Mouse (Mus musculus) hindbrain, embryonic 11.5 days (tissue): ENCODE results near the gene Olfr145. TPM values are rescaled to one million over a fixed set of nuclear protein-coding genes. Genes with fewer than 3 reads are reported as not detected.

Experiments used
- ATAC-seq: fragments of 200-750 bp; cut with Nextera tagmentation; 2 replicates; pipeline ENCODE4 v1.8.0; 2017; ENCODE audit warnings: mild to moderate bottlenecking, moderate TSS enrichment, moderate library complexity; ENCODE audit not compliant: low FRiP score
- DNase-seq: peaks from one replicate; pipeline ENCODE4 v3.0.0-alpha.2; 2015; ENCODE audit warnings: low spot score
- H3K27ac ChIP-seq: fragments of 300-500 bp; sonication (generic); 2 replicates; pipeline ENCODE4 v1.5.1; 2014; ENCODE audit warnings: mild to moderate bottlenecking, low read depth, low read length
- H3K27me3 ChIP-seq: fragments of 300-500 bp; sonication (generic); 2 replicates; pipeline ENCODE4 v1.6.1; 2014; ENCODE audit warnings: mild to moderate bottlenecking, low read length, moderate library complexity, mixed read lengths; ENCODE audit not compliant: control insufficient read depth, insufficient read depth
- H3K36me3 ChIP-seq: fragments of 300-500 bp; sonication (generic); 2 replicates; pipeline ENCODE4 v1.6.1; 2014; ENCODE audit warnings: mild to moderate bottlenecking, low read length, moderate library complexity, mixed read lengths; ENCODE audit not compliant: control insufficient read depth, insufficient read depth
- H3K4me1 ChIP-seq: fragments of 300-500 bp; sonication (generic); replicated peaks from 2 replicates; pipeline ENCODE4 v1.6.1; 2014; ENCODE audit warnings: low read length, mixed read lengths; ENCODE audit not compliant: control insufficient read depth, insufficient read depth
- H3K4me2 ChIP-seq: fragments of 300-500 bp; sonication (generic); replicated peaks from 2 replicates; pipeline ENCODE4 v1.6.1; 2014; ENCODE audit warnings: mild to moderate bottlenecking, low read depth, low read length
- H3K4me3 ChIP-seq: fragments of 300-500 bp; sonication (generic); 2 replicates; pipeline ENCODE4 v1.5.1; 2014; ENCODE audit warnings: low read depth, low read length
- H3K9ac ChIP-seq: fragments of 300-500 bp; sonication (generic); 2 replicates; pipeline ENCODE4 v1.6.1; 2014; ENCODE audit warnings: low read depth, low read length
- H3K9me3 ChIP-seq: fragments of 300-500 bp; sonication (generic); 2 replicates; pipeline ENCODE4 v1.6.1; 2016; ENCODE audit warnings: low read length; ENCODE audit not compliant: control insufficient read depth
- WGBS: fragments of 180-500 bp; shearing (Covaris S2); extraction: QIAGEN DNeasy Blood & Tissue Kit; methylation state at CpG from one replicate; pipeline ENCODE4 v1.1.7; 2014; 5-methylcytosine and 5-hydroxymethylcytosine counted together
- polyA plus RNA-seq: library from polyadenylated mRNA; unstranded; fragments of >200 nt; fragmentation: Nextera tagmentation; extraction: Ambion mirVana; gene quantifications from 2 replicates; pipeline ENCODE4 v1.2.1, GENCODE M21; 2014

Olfr145 gene
- polyA plus RNA-seq, 1 experiment from 2014 or later: not detected

DNA sequence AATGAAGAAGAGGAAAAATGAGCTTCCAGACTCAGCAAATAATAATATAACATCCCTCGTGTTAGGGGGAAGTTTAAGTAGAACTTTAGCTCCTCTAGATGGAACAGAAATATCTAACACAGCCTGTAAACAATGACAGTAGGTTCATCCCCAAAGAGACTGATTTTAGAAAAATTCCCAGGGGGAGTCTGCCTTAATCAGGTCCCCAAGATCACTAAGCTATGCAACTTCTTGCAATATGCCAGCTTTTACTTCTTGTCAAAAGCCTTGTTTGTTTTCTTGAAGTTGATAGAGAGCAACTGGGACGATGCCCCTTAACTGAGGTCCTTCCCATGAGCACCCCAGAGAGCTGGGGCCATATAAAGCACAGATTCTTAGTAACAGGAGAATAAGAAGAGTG, 21.0 kb downstream of the Olfr145 start, which contains the start of gene Olfr878:
TSS of gene Olfr878 (plus strand) at position 301 of the 400 bp plus-strand sequence.
- Histone ChIP-seq H3K9me3 (no peaks in the 10 kb centered on the region), H3K4me1 (no peaks in the 10 kb centered on the region), H3K27ac (no peak within 1 kb of the TSS), H3K36me3 (no peaks in the 10 kb centered on the region), H3K4me2 (no peak within 1 kb of the TSS), H3K9ac (no peak within 1 kb of the TSS), H3K4me3 (no peak within 1 kb of the TSS), H3K27me3 (no peaks in the 10 kb centered on the region)
- DNase-seq (no peak), ATAC-seq (no peak)
- 79% methylated on average over 2 of the region's 2 CpGs for WGBS

DNA sequence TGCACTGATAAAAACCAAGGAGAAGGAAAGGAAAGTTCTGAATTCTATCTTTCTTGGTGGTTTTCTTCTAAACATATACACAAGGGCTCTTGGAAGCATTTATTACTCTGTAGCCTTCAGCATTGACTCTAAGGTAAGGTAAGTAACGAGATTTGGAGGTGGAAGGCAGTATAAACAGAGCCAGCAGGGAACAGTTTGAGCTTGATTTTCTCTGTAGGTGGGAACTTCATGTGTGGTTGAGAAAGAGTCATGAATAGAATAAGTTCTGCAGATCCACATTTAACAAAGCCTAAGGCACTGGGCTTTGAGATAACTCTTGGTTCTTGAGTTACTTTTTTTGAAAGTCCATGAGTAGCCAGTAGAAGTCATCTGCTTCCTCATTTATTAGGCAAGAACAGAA, 21.5 kb downstream of the Olfr145 start:
- H3K36me3 ChIP-seq: no peaks in the 10 kb centered on the region
- H3K27me3 ChIP-seq: no peaks in the 10 kb centered on the region
- no peaks in the 10 kb centered on the region for H3K4me1 ChIP-seq
- no peak overlapping the region for H3K27ac ChIP-seq
- 59% methylated on average over 1 of the region's 1 CpGs for WGBS
- DNase-seq (no peak), ATAC-seq (no peak)
- no peaks in the 10 kb centered on the region for H3K9me3 ChIP-seq
- no peak overlapping the region for H3K4me3 ChIP-seq
- H3K9ac ChIP-seq: no peak overlapping the region
- H3K4me2 ChIP-seq: no peak overlapping the region

DNA sequence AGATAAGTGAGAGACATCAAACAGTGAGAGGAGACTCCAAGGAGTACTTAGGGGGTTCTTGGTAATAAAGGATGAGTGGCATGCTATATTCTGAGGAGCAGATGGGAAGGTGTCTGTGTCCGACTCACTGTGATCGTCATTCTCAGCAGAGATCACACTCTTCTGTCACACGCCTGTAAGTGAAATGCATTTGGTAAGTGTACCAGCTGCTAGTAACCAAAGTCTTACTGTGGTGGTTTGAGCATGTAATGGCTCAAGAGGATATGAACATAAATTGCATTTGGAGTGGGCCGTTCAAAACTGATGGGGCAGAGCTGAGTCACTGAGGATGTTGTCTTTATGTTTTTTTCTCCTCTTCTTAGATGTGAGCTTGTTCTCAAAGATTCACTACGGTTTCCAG, 27.7 kb downstream of the Olfr145 start:
- no peak overlapping the region for H3K4me3 ChIP-seq
- H3K9ac ChIP-seq: no peak overlapping the region
- no peaks in the 10 kb centered on the region for H3K36me3 ChIP-seq
- DNase-seq: no peak
- no peak for ATAC-seq
- H3K27me3 ChIP-seq: no peaks in the 10 kb centered on the region
- no peak overlapping the region for H3K27ac ChIP-seq
- H3K9me3 ChIP-seq: no peaks in the 10 kb centered on the region
- WGBS: 90% methylated on average over 5 of the region's 5 CpGs
- H3K4me1 ChIP-seq: no peaks in the 10 kb centered on the region
- H3K4me2 ChIP-seq: no peak overlapping the region

DNA sequence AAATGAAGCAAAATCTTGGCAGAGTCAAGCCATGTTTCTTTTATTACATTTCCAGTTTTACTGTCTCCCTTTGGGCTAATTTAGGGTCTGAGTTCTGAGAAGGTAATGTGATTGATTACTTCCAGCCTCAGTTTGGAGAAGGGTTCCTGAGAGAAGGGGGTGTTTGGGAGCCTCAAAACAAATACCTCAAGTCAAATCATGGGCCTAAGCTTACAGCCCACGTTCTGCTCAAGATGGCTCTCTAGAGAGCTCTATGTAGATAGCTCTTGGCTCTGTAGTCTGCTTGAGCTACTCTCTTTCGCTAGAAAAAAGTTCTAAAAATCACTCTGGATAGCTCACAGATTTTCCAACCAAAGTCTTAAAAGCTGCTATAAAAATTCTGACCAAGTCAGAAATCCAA, 28.9 kb downstream of the Olfr145 start:
- H3K9ac ChIP-seq: no peak overlapping the region
- no peak overlapping the region for H3K4me2 ChIP-seq
- 69% methylated on average over 2 of the region's 2 CpGs for WGBS
- no peak overlapping the region for H3K27ac ChIP-seq
- DNase-seq: no peak
- no peaks in the 10 kb centered on the region for H3K27me3 ChIP-seq
- H3K9me3 ChIP-seq: no peaks in the 10 kb centered on the region
- no peaks in the 10 kb centered on the region for H3K36me3 ChIP-seq
- ATAC-seq: no peak
- no peaks in the 10 kb centered on the region for H3K4me1 ChIP-seq
- H3K4me3 ChIP-seq: no peak overlapping the region

DNA sequence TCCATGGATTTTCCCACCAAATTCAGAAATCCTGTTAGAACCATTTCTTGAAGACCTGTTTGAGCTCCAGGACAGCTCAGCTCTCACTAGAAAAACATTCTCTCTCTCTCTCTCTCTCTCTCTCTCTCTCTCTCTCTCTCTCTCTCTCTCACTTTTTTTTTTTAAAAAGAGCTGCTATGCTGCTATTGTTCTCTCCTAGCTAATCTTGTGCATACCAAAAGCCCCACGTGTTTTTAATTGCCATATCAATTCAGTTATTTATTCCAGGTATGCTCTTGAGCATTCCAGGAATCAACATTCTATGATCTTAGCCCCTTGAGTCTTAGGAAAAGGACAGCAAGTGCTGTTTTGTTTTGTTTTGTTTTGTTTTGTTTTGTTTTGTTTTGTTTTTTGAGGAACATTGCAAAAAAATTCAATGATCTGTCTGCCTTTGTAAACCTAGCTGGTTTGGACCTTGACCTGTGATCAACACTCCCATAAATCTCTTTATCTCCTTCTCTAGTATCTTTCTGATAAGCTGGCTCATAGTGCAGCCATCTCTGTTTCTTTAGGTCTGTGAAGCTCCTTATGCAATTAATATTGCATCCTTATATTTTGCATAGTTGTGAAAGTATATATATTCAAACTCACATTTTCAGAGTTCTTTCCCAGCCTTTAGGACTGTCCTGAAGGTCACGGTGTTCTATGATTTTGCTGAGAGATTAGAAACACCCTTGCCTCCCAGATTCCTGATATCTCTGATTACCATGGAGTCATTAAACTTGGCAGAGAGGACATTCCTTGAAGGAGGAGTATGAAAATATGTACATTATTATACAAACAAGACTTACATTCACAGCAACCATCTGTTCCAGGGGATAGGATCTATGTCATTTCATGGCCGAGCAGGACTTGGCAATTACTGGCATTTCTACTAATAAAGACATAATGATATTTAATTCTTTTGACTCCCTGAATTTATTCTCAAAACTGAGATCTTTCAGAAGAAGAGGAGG, 29.8 kb downstream of the Olfr145 start:
- WGBS: 75% methylated on average over 3 of the region's 3 CpGs
- Histone ChIP-seq H3K9me3 (no peaks in the 10 kb centered on the region), H3K4me3 (no peak overlapping the region), H3K9ac (no peak overlapping the region), H3K4me2 (no peak overlapping the region), H3K4me1 (no peaks in the 10 kb centered on the region), H3K36me3 (no peaks in the 10 kb centered on the region), H3K27ac (no peak overlapping the region), H3K27me3 (no peaks in the 10 kb centered on the region)
- no peak for DNase-seq
- ATAC-seq: no peak

DNA sequence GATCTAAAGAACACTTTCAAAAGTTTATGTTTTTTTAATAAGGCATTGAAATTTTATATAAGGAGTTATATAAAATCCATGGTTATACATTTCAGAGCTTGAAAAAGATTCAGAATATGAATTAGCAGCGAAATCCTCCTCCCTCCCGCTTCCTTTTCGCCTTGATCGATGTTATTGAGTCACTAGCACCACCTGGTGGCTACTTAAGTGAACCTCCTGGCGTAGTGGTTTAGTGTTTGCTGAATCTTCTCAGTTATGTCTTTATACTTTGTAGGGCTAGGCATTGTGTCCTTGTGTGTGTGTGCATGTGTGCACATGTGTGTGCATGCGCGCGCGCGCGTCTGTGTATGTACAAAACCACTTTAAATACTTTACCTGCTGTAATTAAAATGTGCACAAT, 36.0 kb downstream of the Olfr145 start:
- ATAC-seq: peak; percentile 82

DNA sequence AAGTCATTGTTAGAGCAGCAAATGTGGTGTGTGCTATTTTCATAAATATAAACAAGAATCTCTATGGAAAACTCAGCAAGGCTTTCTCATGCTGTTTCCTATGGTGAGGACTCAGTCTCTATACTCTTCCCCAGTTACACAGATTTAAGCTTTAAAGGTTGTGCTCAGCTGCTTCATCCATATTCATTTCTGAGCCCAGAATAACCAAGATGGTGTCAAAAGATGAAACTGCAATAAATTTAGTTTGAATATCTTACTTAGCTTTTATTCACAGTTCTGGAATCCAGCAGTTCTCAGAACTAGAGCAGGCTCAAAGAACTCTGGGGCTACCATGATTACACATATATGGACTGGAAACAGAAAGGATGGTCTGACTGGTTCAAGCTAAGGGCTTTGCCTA, 37.6 kb downstream of the Olfr145 start:
- H3K4me2 ChIP-seq: no peak overlapping the region
- H3K9me3 ChIP-seq: no peaks in the 10 kb centered on the region
- H3K4me3 ChIP-seq: no peak overlapping the region
- no peaks in the 10 kb centered on the region for H3K27me3 ChIP-seq
- H3K9ac ChIP-seq: no peak overlapping the region
- DNase-seq (no peak), ATAC-seq (no peak)
- H3K4me1 ChIP-seq: no peaks in the 10 kb centered on the region
- no peak overlapping the region for H3K27ac ChIP-seq
- H3K36me3 ChIP-seq: no peaks in the 10 kb centered on the region

More for the DNA sequence above, 36.0 kb downstream of the Olfr145 start:
- Histone ChIP-seq H3K4me3 (no peak overlapping the region), H3K27me3 (no peaks in the 10 kb centered on the region), H3K36me3 (no peaks in the 10 kb centered on the region), H3K27ac (no peak overlapping the region), H3K4me1 (no peaks in the 10 kb centered on the region), H3K9ac (no peak overlapping the region), H3K9me3 (no peaks in the 10 kb centered on the region), H3K4me2 (no peak overlapping the region)
- 5% methylated on average over 11 of the region's 11 CpGs for WGBS
- DNase-seq: peak; percentile 83

DNA sequence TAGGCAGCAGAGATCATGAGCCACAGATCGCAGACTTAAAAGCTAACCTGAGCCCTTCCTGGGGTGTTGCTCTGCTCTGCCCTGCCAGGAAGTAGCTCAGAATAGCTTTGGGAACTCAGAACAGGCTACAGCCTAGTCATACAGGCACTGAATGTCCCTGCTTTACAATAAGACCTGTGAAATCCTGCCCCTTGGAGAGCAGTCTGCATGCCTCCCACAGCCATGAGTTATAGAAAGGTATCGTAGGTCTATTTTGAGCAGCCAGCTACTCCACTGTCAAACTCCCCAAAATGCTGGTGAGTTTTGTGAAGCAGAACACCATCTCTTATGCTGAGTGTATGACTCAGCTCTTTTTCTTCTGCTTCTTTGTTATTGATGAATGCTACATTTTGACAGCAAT, 44.6 kb downstream of the Olfr145 start:
- H3K27ac ChIP-seq: no peak overlapping the region
- H3K27me3 ChIP-seq: no peaks in the 10 kb centered on the region
- ATAC-seq (no peak), DNase-seq (no peak)
- no peak overlapping the region for H3K4me2 ChIP-seq
- H3K9me3 ChIP-seq: no peaks in the 10 kb centered on the region
- no peaks in the 10 kb centered on the region for H3K4me1 ChIP-seq
- no peaks in the 10 kb centered on the region for H3K36me3 ChIP-seq
- H3K4me3 ChIP-seq: no peak overlapping the region
- no peak overlapping the region for H3K9ac ChIP-seq
- 89% methylated on average over 2 of the region's 2 CpGs for WGBS
